Mouse (Mus musculus) splenic B cell, adult 2 months (primary cell): ENCODE measurements around the gene Pycr2.
"Not testable (repeated sequence)": the region's sequence is repeated elsewhere in the genome, so short reads cannot be mapped to it uniquely, and the experiment has no call there.

Experiments used
- DNase-seq: peaks from one replicate; pipeline ENCODE4 v3.0.0-alpha.2; 2011; ENCODE audit warnings: low read depth, low spot score
- H3K27me3 ChIP-seq: 2 replicates; pipeline ENCODE4 v1.6.1; 2012; ENCODE audit warnings: mild to moderate bottlenecking, low read length, moderate library complexity, mixed read lengths; ENCODE audit not compliant: control insufficient read depth, poor library complexity, insufficient read depth, severe bottlenecking
- H3K36me3 ChIP-seq: 2 replicates; pipeline ENCODE4 v1.6.1; 2012; ENCODE audit warnings: mild to moderate bottlenecking, low read length, moderate library complexity, mixed read lengths; ENCODE audit not compliant: control insufficient read depth, poor library complexity, insufficient read depth, severe bottlenecking

Pycr2 gene

DNA sequence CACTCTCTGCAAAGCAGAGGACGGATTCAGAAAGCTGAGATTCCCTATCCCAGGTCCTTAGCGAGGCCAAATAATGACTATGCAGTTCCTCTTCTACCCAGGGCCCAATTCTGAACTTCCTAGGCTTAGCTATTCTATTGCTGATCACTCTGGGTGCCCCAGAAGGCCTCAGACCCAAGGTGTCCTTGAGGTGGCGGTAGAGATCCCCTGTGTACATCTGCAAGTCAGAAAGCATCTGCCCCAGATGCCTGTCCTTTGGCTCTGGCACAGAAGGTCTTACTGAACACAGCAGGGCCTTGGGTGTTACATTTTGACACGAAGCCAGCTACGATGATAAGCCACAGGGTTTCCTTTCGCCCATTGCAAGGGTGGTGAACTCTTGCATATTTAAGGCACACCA lies 14.3 kb upstream of the Pycr2 start:
- H3K36me3 ChIP-seq = no peaks in the 10 kb centered on the region
- DNase-seq = peak; percentile 66
- no peaks in the 10 kb centered on the region for H3K27me3 ChIP-seq

GRCm38 (mm10) chr1:180892808-180893207 lies 11.3 kb upstream of the Pycr2 start, which contains the start of gene Lefty2:
Gene Lefty2, plus strand, starts transcription at chr1:180893108.
- Histone ChIP-seq H3K27me3 (no peaks in the 10 kb centered on the region), H3K36me3 (no peaks in the 10 kb centered on the region)

DNA sequence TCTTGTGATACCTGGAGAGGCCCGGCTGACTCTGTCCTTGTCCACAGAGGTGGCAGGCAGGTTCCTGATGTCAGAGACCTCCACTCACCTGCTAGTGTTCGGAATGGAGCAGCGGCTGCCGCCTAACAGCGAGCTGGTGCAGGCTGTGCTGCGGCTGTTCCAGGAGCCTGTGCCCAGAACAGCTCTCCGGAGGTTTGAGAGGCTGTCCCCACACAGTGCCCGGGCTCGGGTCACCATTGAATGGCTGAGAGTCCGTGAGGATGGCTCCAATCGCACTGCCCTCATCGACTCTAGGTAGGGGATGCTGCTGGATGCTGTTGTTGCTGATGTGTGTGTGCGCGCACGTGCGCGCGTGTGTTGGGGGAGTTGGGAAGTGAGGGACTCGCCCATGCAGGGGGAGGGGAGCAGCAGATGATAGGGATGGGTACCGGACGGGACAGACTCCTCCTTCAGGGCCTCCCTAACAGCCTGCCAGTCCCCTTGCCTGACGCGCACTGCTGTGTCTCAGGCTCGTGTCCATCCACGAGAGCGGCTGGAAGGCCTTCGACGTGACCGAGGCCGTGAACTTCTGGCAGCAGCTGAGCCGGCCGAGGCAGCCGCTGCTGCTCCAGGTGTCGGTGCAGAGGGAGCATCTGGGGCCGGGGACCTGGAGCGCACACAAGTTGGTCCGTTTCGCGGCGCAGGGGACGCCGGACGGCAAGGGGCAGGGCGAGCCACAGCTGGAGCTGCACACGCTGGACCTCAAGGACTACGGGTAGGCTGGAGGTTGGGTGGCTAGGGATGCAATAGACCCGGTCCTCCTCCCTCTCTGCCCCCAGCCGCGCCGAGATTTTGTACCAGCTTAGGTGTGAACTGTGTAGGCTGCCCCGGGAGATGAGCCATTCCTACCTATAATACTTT lies 9.8 kb upstream of the Pycr2 start:
- not testable (repeated sequence) for H3K27me3 ChIP-seq, DNase-seq, H3K36me3 ChIP-seq

More at GRCm38 (mm10) chr1:180892808-180893207, 11.3 kb upstream of the Pycr2 start, which contains the start of gene Lefty2:
- DNase-seq = no peak

DNA sequence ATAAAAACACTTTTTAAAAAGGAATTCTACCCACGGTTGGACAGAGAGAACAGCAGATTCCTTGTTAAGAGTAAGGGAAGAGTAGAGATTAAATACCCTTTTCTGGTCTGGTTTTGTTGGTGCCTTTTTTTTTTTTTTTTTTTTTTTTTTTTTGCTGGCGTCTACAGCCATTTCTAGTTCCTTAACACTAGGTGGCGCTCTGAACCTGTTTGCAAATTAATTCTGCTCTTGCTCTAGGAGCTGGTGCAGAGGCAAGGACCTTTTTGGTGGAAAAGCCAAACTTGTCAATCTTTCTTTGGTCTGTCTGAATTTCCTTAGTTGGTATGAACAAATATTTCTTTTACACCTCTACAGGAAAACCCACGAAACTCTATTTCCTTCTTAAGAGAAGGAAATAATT lies 3.0 kb upstream of the Pycr2 start:
- no peaks in the 10 kb centered on the region for H3K27me3 ChIP-seq
- H3K36me3 ChIP-seq = no peaks in the 10 kb centered on the region; the same call in 1 of the 2 replicates
- peak; percentile 77 for DNase-seq

DNA sequence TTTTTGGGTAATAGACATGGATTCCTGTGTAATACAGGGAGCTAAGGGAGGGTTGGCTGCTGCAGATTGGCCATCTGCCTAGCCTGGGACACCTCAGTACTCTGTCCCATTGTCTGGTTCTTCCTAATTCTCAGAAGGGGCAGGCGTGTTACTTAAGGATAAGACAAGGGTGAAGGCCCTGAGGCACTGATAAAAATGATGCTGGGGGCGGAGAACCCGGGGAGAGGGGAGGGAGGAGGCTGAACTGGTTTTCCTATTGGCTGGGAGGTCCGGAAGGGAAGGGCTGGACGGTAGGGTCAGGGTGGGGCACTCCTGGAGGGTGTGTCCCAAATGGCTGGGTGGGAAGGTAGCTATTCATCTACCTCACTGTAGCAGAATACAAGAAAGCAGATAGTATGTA lies 1.2 kb upstream of the Pycr2 start:
- no peaks in the 10 kb centered on the region for H3K27me3 ChIP-seq
- peaks cover 5% of the 10 kb centered on the region for H3K36me3 ChIP-seq
- no peak for DNase-seq

- peaks cover 5% of the 10 kb centered on the region for H3K36me3 ChIP-seq
- H3K27me3 ChIP-seq = no peaks in the 10 kb centered on the region
- no peak for DNase-seq
Measured at GRCm38 (mm10) chr1:180903666-180904038, 441 bp upstream of the Pycr2 start.

GRCm38 (mm10) chr1:180904815-180905080 lies 655 bp downstream of the Pycr2 start:
- peak; percentile 22 for DNase-seq

GRCm38 (mm10) chr1:180905307-180905706 lies 1.2 kb downstream of the Pycr2 start:
- peaks cover 5% of the 10 kb centered on the region for H3K36me3 ChIP-seq
- no peak for DNase-seq

More at GRCm38 (mm10) chr1:180904815-180905080, 655 bp downstream of the Pycr2 start:
- Histone ChIP-seq H3K36me3 (peaks cover 5% of the 10 kb centered on the region), H3K27me3 (no peaks in the 10 kb centered on the region)

DNA sequence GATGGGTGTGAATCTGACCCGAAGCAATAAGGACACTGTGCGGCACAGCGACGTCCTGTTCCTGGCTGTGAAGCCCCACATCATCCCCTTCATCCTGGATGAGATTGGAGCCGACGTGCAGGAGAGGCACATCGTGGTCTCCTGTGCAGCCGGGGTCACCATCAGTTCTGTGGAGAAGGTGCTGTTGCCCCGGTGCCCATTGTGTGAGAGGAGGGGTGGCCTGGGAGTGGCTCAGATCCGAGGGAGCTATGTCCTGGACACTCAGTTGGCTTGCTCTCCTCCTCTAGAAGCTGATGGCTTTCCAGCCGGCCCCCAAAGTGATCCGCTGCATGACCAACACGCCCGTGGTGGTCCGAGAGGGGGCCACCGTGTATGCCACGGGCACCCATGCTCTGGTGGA lies 1.8 kb downstream of the Pycr2 start:
- DNase-seq = no peak
- Histone ChIP-seq H3K36me3 (peaks cover 5% of the 10 kb centered on the region), H3K27me3 (no peaks in the 10 kb centered on the region)

More at GRCm38 (mm10) chr1:180905307-180905706, 1.2 kb downstream of the Pycr2 start:
- no peaks in the 10 kb centered on the region for H3K27me3 ChIP-seq

DNA sequence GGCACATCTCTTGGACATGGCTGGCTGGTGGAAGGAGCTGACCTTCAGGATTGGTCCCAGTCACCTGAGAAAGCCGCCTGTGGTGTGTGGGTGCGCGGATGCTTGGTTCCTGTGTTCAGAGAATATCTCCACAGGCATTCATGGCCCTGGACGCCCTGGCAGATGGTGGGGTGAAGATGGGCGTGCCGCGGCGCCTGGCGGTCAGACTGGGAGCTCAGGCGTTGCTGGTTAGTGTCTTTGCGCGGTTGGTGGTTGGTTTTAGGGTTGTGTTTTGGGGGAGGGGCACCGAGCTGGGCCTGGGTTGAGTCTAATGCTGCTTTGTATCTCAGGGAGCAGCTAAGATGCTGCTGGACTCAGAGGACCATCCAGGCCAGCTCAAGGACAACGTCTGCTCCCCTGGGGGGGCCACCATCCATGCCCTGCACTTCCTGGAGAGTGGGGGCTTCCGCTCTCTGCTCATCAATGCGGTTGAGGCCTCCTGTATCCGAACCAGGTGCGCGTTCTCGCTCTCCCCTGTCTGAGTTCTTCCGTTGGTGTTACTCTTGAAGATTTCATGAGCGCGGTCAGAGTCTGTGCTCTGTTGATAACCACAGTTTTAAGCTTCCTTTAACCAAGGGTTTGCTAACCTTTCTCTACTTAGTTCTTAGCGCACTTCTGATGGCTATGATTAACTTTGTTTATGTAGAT lies 2.5 kb downstream of the Pycr2 start:
- no peak for DNase-seq
- peaks cover 5% of the 10 kb centered on the region for H3K36me3 ChIP-seq
- no peaks in the 10 kb centered on the region for H3K27me3 ChIP-seq

GRCm38 (mm10) chr1:180911138-180911537 lies 7.0 kb downstream of the Pycr2 start:
- no peaks in the 10 kb centered on the region for H3K27me3 ChIP-seq
- DNase-seq = no peak
- H3K36me3 ChIP-seq = peaks cover 5% of the 10 kb centered on the region

- DNase-seq = peak; percentile 32
- Histone ChIP-seq H3K36me3 (peaks cover 4% of the 10 kb centered on the region; the same call in 1 of the 2 replicates), H3K27me3 (no peaks in the 10 kb centered on the region)
Measured at GRCm38 (mm10) chr1:180911653-180912287, 7.7 kb downstream of the Pycr2 start.

DNA sequence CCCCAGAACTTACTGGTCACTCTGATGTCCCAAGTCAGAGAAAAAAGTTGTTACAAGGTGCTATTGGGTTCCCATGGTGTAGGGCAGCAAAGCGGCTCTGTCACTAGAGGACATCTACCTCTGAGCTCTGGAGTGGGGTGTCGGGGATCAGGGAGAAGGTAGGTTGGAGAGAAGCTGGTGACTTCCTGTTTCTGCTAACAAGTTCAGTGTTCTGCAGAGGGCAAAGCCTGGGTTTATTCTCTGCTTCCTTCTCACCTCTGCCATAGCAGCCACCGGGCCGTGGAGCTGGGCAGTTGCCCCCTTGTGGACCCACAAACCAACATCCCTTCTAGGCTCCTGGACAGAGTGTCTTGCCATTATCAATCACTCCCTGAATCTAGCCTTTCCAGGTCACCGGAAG lies 8.7 kb downstream of the Pycr2 start:
- Histone ChIP-seq H3K36me3 (no peaks in the 10 kb centered on the region), H3K27me3 (no peaks in the 10 kb centered on the region)
- peak; percentile 26 for DNase-seq

GRCm38 (mm10) chr1:180913797-180914196 lies 9.7 kb downstream of the Pycr2 start:
- no peaks in the 10 kb centered on the region for H3K27me3 ChIP-seq
- no peak for DNase-seq
- H3K36me3 ChIP-seq = no peaks in the 10 kb centered on the region

- DNase-seq = peak; percentile 42
- Histone ChIP-seq H3K36me3 (no peaks in the 10 kb centered on the region), H3K27me3 (no peaks in the 10 kb centered on the region)
Measured at GRCm38 (mm10) chr1:180916425-180916824, 12.3 kb downstream of the Pycr2 start.
